Mouse (Mus musculus) embryonic facial prominence, embryonic 11.5 days (tissue): ENCODE measurements around the gene Brf1. TPM values are rescaled to one million over a fixed set of nuclear protein-coding genes. Genes with fewer than 3 reads are reported as not detected.

Source experiments
- ATAC-seq: fragments of 200-750 bp; cut with Nextera tagmentation; replicated peaks from 2 replicates; pipeline ENCODE4 v1.8.0; 2017; ENCODE audit warnings: low read depth; ENCODE audit not compliant: insufficient number of reproducible peaks, low FRiP score, low TSS enrichment
- DNase-seq: peaks from one replicate; pipeline ENCODE4 v3.0.0-alpha.2; 2015; ENCODE audit warnings: low spot score
- H3K27ac ChIP-seq: fragments of 300-500 bp; sonication (generic); replicated peaks from 2 replicates; pipeline ENCODE4 v1.5.1; 2014; ENCODE audit warnings: mild to moderate bottlenecking, low read depth, low read length, control low read depth
- H3K27me3 ChIP-seq: fragments of 300-500 bp; sonication (generic); 2 replicates; pipeline ENCODE4 v1.6.1; 2014; ENCODE audit warnings: mild to moderate bottlenecking, low read length, moderate library complexity, mixed read lengths; ENCODE audit not compliant: control insufficient read depth, insufficient read depth
- H3K36me3 ChIP-seq: fragments of 300-500 bp; sonication (generic); replicated peaks from 2 replicates; pipeline ENCODE4 v1.6.1; 2014; ENCODE audit warnings: low read depth, mild to moderate bottlenecking, low read length, moderate library complexity, mixed read lengths; ENCODE audit not compliant: control insufficient read depth, insufficient read depth
- H3K4me1 ChIP-seq: fragments of 300-500 bp; sonication (generic); 2 replicates; pipeline ENCODE4 v1.6.1; 2014; ENCODE audit warnings: low read length, mixed read lengths; ENCODE audit not compliant: control insufficient read depth, insufficient read depth
- H3K4me2 ChIP-seq: fragments of 300-500 bp; sonication (generic); 2 replicates; pipeline ENCODE4 v1.6.1; 2014; ENCODE audit warnings: low read depth, mild to moderate bottlenecking, control low read depth, low read length, moderate library complexity
- H3K4me3 ChIP-seq: fragments of 300-500 bp; sonication (generic); 2 replicates; pipeline ENCODE4 v1.5.1; 2014; ENCODE audit warnings: low read depth, low read length, control low read depth
- H3K9ac ChIP-seq: fragments of 300-500 bp; sonication (generic); replicated peaks from 2 replicates; pipeline ENCODE4 v1.6.1; 2014; ENCODE audit warnings: mild to moderate bottlenecking, control low read depth, low read length
- H3K9me3 ChIP-seq: fragments of 300-500 bp; sonication (generic); replicated peaks from 2 replicates; pipeline ENCODE4 v1.6.1; 2016; ENCODE audit warnings: mild to moderate bottlenecking, low read length, inconsistent platforms, mixed read lengths; ENCODE audit not compliant: control insufficient read depth
- WGBS: fragments of 180-500 bp; shearing (Covaris S2); extraction: QIAGEN DNeasy Blood & Tissue Kit; methylation state at CpG from one replicate; pipeline ENCODE4 v1.1.7; 2014; 5-methylcytosine and 5-hydroxymethylcytosine counted together
- polyA plus RNA-seq: library from polyadenylated mRNA; unstranded; fragments of >200 nt; fragmentation: Nextera tagmentation; extraction: Ambion mirVana; gene quantifications from 2 replicates; pipeline ENCODE4 v1.2.1, GENCODE M21; 2014

Brf1 gene
- polyA plus RNA-seq, 1 experiment from 2014 or later, result 50.8 TPM

DNA sequence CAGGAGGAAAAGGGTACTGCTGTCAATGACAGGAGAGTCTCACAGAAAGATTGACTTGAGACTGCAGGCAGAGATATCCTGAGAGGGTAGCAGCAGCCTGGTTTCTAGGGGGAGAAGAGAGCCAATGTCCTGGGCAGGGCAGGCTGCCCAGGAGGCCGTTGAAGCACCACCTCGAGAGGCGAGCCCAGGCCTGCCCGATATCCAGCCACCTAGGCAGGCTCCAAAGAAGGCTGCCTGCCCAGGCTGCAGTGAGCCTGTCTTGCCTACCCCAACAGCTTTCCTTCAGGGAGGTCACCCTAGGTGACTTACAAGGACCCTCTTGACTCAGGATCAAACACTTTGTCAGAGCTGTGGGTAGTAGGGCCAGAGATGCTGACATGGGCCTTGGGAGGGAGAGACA, 60.3 kb downstream of the Brf1 start:
- no peak overlapping the region for H3K4me3 ChIP-seq
- ATAC-seq (no peak), DNase-seq (no peak)
- no peaks in the 10 kb centered on the region; the same call in 1 of the 2 replicates for H3K27me3 ChIP-seq
- 86% methylated on average over 4 of the region's 4 CpGs for WGBS
- no peak overlapping the region for H3K27ac ChIP-seq
- no peaks in the 10 kb centered on the region for H3K36me3 ChIP-seq
- H3K9ac ChIP-seq, result no peak overlapping the region; the same call in 1 of the 2 replicates
- no peaks in the 10 kb centered on the region for H3K4me1 ChIP-seq
- no peak overlapping the region for H3K4me2 ChIP-seq
- no peaks in the 10 kb centered on the region for H3K9me3 ChIP-seq

DNA sequence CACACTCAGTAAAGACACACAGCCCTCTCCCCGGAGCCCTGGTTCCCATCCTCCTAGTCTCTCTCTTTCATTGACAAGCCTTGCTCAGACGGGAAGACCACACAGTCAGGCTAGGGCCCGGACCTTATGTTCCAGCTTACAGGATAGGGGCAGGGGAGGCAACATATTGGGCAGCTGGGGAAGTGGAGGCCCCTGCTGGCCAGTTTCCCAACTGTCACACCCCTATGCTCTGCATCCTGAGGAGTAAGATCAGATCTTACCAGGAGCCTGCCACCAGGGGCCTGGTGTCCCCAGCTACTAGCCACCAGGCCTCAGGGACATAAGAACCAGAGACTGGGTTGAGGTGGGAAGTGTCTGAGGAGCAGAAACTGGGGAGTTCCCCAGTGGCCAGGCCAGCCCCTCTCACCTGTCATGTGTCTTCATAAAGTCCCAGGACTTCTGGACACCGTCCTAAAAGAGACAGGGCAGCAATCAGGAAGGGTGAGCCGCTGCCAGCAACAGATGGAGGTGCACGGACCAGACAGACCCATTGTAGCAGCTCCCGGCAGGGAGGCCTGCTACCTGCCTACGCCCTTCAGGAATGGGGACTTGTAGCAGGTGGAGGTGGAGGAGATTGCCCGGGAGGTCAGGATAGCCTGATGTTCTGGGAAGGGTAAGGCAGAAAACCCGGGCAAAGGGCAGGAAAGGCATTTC, 61.5 kb downstream of the Brf1 start:
- ATAC-seq (no peak), DNase-seq (peak; percentile 68)
- Histone ChIP-seq H3K27me3 (no peaks in the 10 kb centered on the region; the same call in 1 of the 2 replicates), H3K4me2 (no peak overlapping the region; the same call in 1 of the 2 replicates), H3K4me1 (no peaks in the 10 kb centered on the region), H3K36me3 (no peaks in the 10 kb centered on the region), H3K4me3 (no peak overlapping the region), H3K27ac (no peak overlapping the region), H3K9ac (no peak overlapping the region), H3K9me3 (no peaks in the 10 kb centered on the region)
- 55% methylated on average over 10 of the region's 10 CpGs for WGBS

DNA sequence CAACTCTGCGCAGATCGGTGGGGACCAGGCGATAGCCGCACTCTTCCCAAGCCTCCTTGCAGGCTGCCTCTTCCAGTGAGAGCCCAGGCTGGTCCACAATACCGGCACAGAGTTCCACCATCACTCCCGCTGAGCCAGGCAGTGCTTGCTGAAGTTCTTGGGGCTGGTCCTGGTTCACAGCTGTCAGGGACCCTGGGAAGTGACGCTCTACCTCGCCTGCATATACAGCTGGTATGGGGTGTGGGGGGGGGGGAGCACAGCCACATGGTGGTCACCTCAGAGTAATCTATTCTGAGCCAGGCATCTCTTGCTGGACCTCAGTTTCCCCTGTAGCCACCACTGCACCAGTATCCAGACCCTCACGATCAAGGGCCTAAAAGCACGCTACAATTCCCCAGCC, 62.1 kb downstream of the Brf1 start:
- DNase-seq (no peak), ATAC-seq (no peak)
- 80% methylated on average over 10 of the region's 10 CpGs for WGBS
- Histone ChIP-seq H3K27ac (no peak overlapping the region), H3K9me3 (no peaks in the 10 kb centered on the region), H3K27me3 (no peaks in the 10 kb centered on the region; the same call in 1 of the 2 replicates), H3K9ac (peak overlapping the region; percentile 13; the same call in 1 of the 2 replicates), H3K36me3 (no peaks in the 10 kb centered on the region), H3K4me3 (no peak overlapping the region), H3K4me1 (no peaks in the 10 kb centered on the region), H3K4me2 (no peak overlapping the region)

DNA sequence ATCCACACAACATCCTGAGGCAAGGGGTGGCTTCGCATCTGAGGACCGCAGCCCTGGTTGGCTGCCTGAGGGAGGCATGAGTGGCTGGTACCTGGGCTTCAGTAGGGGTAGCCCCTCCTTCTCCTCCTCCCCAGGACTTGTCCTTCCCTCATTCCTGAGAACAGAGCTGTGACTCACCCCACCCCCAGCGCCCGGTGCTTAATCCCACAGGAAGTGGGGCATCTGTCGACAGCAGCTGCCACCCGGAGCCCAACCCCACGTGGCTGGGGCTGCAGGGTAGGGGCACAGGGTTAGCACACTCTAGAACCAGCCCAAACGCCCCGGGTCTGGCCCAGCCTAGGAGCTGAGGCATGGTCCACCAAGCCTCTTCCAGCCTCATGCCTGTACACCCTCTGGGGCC, 62.6 kb downstream of the Brf1 start:
- Histone ChIP-seq H3K4me3 (no peak overlapping the region), H3K4me2 (no peak overlapping the region), H3K27ac (no peak overlapping the region), H3K9ac (peak overlapping the region; percentile 13; the same call in 1 of the 2 replicates), H3K4me1 (no peaks in the 10 kb centered on the region), H3K27me3 (no peaks in the 10 kb centered on the region; the same call in 1 of the 2 replicates), H3K9me3 (no peaks in the 10 kb centered on the region), H3K36me3 (no peaks in the 10 kb centered on the region)
- DNase-seq, result no peak
- ATAC-seq, result no peak
- 37% methylated on average over 9 of the region's 9 CpGs for WGBS

DNA sequence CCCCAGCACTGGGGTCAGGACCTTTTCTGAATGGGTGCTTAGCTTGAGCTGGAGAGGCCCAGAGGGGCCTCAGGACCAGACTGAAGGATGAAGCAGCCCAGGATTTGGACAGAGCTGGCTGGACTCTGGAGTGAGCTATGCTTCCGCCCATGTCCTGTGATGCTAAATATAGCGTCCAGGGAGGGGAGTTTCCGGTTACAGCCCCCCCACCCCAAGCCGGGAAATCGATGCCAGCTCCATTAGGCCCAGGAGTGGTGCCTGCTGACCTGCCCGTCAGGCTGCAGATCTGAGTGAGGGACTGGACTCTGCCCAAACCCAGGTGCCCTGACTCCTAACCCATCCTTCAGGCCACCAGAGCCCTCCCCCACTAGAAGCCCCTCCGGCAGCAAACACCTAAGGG, 67.9 kb downstream of the Brf1 start:
- no peak for DNase-seq
- Histone ChIP-seq H3K9ac (no peak overlapping the region; the same call in 1 of the 2 replicates), H3K36me3 (no peaks in the 10 kb centered on the region), H3K4me1 (peaks cover 7% of the 10 kb centered on the region), H3K4me2 (no peak overlapping the region), H3K9me3 (no peaks in the 10 kb centered on the region), H3K27me3 (peaks cover 26% of the 10 kb centered on the region), H3K27ac (no peak overlapping the region), H3K4me3 (no peak overlapping the region)
- no peak for ATAC-seq
- WGBS, result 42% methylated on average over 7 of the region's 7 CpGs

DNA sequence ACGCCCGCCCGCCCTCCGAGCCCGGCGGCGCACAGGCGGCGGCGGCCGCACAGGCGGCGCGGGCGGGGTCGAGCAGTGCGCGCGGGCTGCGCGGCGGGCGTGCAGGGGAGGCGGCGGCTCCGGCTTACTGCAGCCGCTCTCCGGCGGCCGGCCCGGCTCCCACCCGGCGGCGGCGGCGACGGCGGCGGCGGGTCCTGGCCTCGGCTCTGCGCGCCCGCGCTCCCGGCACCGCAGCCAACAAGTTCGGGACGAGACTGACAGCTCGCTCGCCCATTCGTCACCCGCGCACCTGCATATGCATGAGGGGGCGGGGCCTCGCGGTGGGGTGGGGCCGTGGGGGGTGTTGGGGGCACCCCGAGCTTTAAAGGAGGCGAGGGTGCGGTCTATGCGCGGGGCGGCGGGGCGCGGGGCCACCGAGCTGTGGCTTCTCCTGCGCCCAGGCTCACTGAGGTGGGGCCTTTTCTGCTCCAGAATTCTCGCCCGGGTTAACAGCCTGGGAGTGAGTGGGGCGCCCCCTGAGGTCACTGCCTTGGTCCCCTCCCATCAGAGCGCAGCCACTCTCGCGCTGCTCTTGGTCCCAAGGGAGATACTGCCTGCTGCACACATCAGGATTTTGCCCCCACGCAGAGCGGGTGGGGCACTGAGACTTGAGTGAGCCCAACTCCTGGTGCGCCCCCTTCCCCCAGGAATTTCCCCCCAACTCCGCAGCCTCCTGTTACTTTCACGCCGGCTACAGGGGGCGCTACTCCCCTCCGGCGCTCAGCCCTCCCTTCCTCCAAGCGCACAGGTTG, 70.7 kb downstream of the Brf1 start, which contains the start of gene Jag2:
Gene Jag2, minus strand, starts transcription at position 215 of the 791 bp plus-strand sequence.
- WGBS, result 1% methylated on average over 44 of the region's 85 CpGs
- H3K4me1 ChIP-seq, result peaks cover 7% of the 10 kb centered on the region

DNA sequence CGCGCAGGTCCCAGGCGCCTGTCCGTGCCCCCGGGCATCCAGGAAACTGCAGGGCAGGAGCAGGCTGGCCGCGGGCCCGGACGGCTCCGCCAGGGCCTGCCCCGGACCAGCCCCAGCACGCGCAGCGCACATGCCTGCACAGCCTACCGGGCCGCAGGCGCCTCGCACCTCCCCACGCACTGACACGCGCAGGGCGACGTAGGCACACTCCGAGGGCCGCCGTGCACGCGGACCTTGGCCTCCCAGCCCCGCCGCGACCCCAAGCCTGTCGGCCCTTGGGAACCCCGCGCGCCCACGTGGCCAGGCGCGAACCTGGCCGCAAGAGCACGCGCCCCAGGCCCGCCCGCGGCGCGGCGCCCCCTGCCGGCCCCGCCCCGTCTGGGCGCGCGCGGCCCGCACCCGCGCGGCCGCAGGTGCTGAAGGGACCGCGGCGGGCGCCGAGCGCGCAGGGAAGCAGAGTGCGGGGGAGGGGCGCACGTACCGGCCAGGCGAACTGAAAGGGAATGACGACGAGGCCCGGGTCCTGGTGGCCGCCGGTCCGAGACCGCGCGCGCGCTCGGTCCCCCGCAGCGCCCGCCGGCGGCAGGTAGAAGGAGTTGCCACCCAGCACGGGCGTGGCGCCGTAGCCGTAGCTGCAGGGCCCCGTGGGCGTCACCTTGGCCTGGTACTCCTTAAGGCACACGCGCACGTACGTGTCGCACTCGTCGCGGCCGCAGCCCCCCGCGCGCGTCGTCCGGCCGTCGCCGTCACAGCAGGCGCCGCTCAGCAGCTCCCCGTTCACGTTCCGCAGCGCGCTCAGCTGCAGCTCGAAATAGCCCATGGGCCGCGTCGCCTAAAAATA, 71.9 kb downstream of the Brf1 start:
- peaks cover 7% of the 10 kb centered on the region for H3K4me1 ChIP-seq
- H3K36me3 ChIP-seq, result no peaks in the 10 kb centered on the region
- H3K27me3 ChIP-seq, result peaks cover 35% of the 10 kb centered on the region

More for the DNA sequence above, 70.7 kb downstream of the Brf1 start, which contains the start of gene Jag2:
- Histone ChIP-seq H3K9ac (peak within 1 kb of the TSS; percentile 52), H3K9me3 (no peaks in the 10 kb centered on the region), H3K4me2 (peak within 1 kb of the TSS; percentile 93), H3K27me3 (peaks cover 35% of the 10 kb centered on the region), H3K36me3 (no peaks in the 10 kb centered on the region), H3K27ac (peak within 1 kb of the TSS; percentile 41; the same call in 1 of the 2 replicates), H3K4me3 (peak within 1 kb of the TSS; percentile 55)
- DNase-seq (peak; percentile 64), ATAC-seq (peak; percentile 19; the same call in 1 of the 2 replicates)

More for the DNA sequence above, 71.9 kb downstream of the Brf1 start:
- ATAC-seq, result no peak
- DNase-seq, result peak; percentile 50
- 1% methylated on average over 85 of the region's 124 CpGs for WGBS
- peak overlapping the region; percentile 55 for H3K4me3 ChIP-seq
- H3K27ac ChIP-seq, result peak overlapping the region; percentile 41; the same call in 1 of the 2 replicates
- H3K9me3 ChIP-seq, result no peaks in the 10 kb centered on the region
- H3K4me2 ChIP-seq, result peak overlapping the region; percentile 93
- H3K9ac ChIP-seq, result peak overlapping the region; percentile 52
